10 mouse cellular contexts compared by ENCODE assay signal in the genomic region with DNA sequence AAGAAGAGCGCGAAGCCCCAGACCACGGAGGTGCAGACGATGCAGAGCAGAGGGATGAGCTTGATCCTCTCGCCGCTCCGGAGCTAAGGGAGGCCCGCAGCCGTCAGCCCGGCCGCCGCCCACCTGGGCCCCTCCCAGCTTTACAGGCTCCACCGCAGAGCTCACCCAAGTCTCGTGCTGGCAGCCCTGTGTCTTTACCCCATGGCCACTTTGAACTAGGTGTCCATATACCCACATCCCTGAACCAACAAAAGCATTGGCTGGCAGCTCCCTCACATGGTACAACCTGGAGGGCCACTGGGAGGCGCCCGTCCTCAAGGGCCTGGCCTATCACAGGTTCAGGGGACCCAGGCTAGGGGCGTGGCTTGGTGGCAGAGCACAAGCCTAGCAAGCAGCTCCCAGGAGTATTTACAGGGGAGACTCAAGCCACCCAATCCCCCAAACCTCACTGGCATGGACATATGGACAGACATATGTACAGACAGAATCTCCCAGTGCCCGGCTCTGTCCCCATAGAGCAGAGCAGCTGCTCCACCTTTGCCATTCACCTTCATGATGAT. TPM values are rescaled to one million over a fixed set of nuclear protein-coding genes. Genes with fewer than 3 reads are reported as not detected.
DNase-seq lines count a peak whose midpoint lies in the region; ATAC-seq and TF ChIP-seq lines count a peak whose summit lies in the region.
"Had no signal": no experiment of that assay in that cellular context is flagged by ENCODE, and none has a peak within 500 bp of the region (broad histone marks: within the 10 kb centered on the region; RNA-seq: fewer than 3 reads in every experiment).

No protein-coding gene starts in this region.

- H3K27me3 ChIP-seq in heart, embryonic 10.5 days (ENCODE audit: insufficient read depth, poor library complexity, severe bottlenecking), result no peaks in the 10 kb centered on the region
- H3K27me3 ChIP-seq in stomach, postnatal 0 days (ENCODE audit: control insufficient read depth, insufficient read depth, low read length), result no peaks in the 10 kb centered on the region
- H3K27me3 ChIP-seq: forebrain, embryonic 15.5 days had no signal

- TF ChIP-seq CTCF in stomach, postnatal 0 days (IDR thresholded peaks at IDR 0.05; ENCODE audit: low read depth), result peak; percentile 59

- ATAC-seq in stomach, postnatal 0 days (ENCODE audit: low FRiP score, low TSS enrichment), result peak; percentile 22
- ATAC-seq: forebrain, embryonic 15.5 days had no signal

- DNase-seq in heart, embryonic 10.5 days (ENCODE audit: low spot score), result peak; percentile 86
- DNase-seq in heart, adult 8-10 months (ENCODE audit: low spot score), result no peak
- DNase-seq in testis, postnatal 10 days (ENCODE audit: low spot score), result peak; percentile 71
- no peak for DNase-seq in testis, postnatal 14 days (ENCODE audit: low spot score)
- peak; percentile 45 for DNase-seq in embryo, embryonic 10.5 days (ENCODE audit: low spot score)
- peak; percentile 80 for DNase-seq in stomach, postnatal 0 days (ENCODE audit: low spot score)
- no peak for DNase-seq in right cerebral cortex, postnatal 25 days
- no peak for DNase-seq in kidney, adult 8-10 months

- TF ChIP-seq EP300 in stomach, postnatal 0 days (optimal IDR thresholded peaks at IDR 0.05), result no peak

- no peaks in the 10 kb centered on the region for H3K9me3 ChIP-seq in heart, embryonic 10.5 days
- no peaks in the 10 kb centered on the region for H3K9me3 ChIP-seq in stomach, postnatal 0 days (ENCODE audit: control insufficient read depth, low read length)
- H3K9me3 ChIP-seq: forebrain, embryonic 15.5 days; neural tube, embryonic 15.5 days had no signal

- no peak overlapping the region for H3K27ac ChIP-seq in heart, embryonic 10.5 days
- no peak overlapping the region for H3K27ac ChIP-seq in stomach, postnatal 0 days (replicated peaks)
- H3K27ac ChIP-seq: forebrain, embryonic 15.5 days; neural tube, embryonic 15.5 days had no signal

- peaks cover 9% of the 10 kb centered on the region; the same call in 1 of the 2 replicates for H3K4me1 ChIP-seq in heart, embryonic 10.5 days
- H3K4me1 ChIP-seq in stomach, postnatal 0 days (replicated peaks; ENCODE audit: control insufficient read depth, insufficient read depth), result no peaks in the 10 kb centered on the region
- H3K4me1 ChIP-seq: forebrain, embryonic 15.5 days had no signal

- 61% methylated on average over 18 of the region's 18 CpGs for WGBS in heart, embryonic 10.5 days
- 61% methylated on average over 18 of the region's 18 CpGs for WGBS in stomach, postnatal 0 days

- H3K4me3 ChIP-seq in heart, embryonic 10.5 days, result no peak overlapping the region
- no peak overlapping the region for H3K4me3 ChIP-seq in stomach, postnatal 0 days (ENCODE audit: low read depth, low read length)
- H3K4me3 ChIP-seq: forebrain, embryonic 15.5 days; neural tube, embryonic 15.5 days had no signal

- peaks cover 85% of the 10 kb centered on the region for H3K36me3 ChIP-seq in heart, embryonic 10.5 days
- H3K36me3 ChIP-seq in stomach, postnatal 0 days (ENCODE audit: control insufficient read depth, insufficient read depth, low read length), result peaks cover 41% of the 10 kb centered on the region

- H3K9ac ChIP-seq in stomach, postnatal 0 days (ENCODE audit: low read length), result no peak overlapping the region
- H3K9ac ChIP-seq: forebrain, embryonic 15.5 days; neural tube, embryonic 15.5 days had no signal

- no peak overlapping the region for H3K4me2 ChIP-seq in stomach, postnatal 0 days (replicated peaks; ENCODE audit: low read depth)
- H3K4me2 ChIP-seq: forebrain, embryonic 15.5 days; neural tube, embryonic 15.5 days had no signal

RNA-seq across cellular contexts. Expression of a gene that starts 5.6 kb away (rescaled TPM):
- polyA plus RNA-seq in heart, embryonic 10.5 days (2016; fragmentation: Nextera tagmentation; extraction: Ambion mirVana), result 303 and 413 TPM in 2 replicates
- 10 to 100 TPM; 33.4 to 69.1 (median 50.0) TPM for total RNA-seq in heart, adult 8-10 months (2022)
- polyA plus RNA-seq in stomach, postnatal 0 days (2015; fragmentation: Nextera tagmentation; extraction: Ambion mirVana), result 881 and 1,168 TPM in 2 replicates

RNA-seq across cellular contexts. Expression of a gene that starts 13.6 kb away (rescaled TPM):
- polyA plus RNA-seq in heart, embryonic 10.5 days (2016; fragmentation: Nextera tagmentation; extraction: Ambion mirVana), result 37.0 and 37.2 TPM in 2 replicates
- 10 to 100 TPM; 62.1 to 77.4 (median 69.0) TPM for total RNA-seq in heart, adult 8-10 months (2022)
- 41.0 and 46.1 TPM in 2 replicates for polyA plus RNA-seq in stomach, postnatal 0 days (2015; fragmentation: Nextera tagmentation; extraction: Ambion mirVana)

RNA-seq across cellular contexts. Expression of a gene that starts 34.7 kb away (rescaled TPM):
- polyA plus RNA-seq in heart, embryonic 10.5 days (2016; fragmentation: Nextera tagmentation; extraction: Ambion mirVana), result 45.5 and 50.3 TPM in 2 replicates
- 10 to 100 TPM; 32.6 to 36.7 (median 34.0) TPM for total RNA-seq in heart, adult 8-10 months (2022)
- polyA plus RNA-seq in stomach, postnatal 0 days (2015; fragmentation: Nextera tagmentation; extraction: Ambion mirVana), result 18.9 and 22.3 TPM in 2 replicates

RNA-seq across cellular contexts. Expression of a gene that starts 35.1 kb away (rescaled TPM):
- polyA plus RNA-seq in heart, embryonic 10.5 days (2016; fragmentation: Nextera tagmentation; extraction: Ambion mirVana), result 18.5 and 22.1 TPM in 2 replicates
- total RNA-seq in heart, adult 8-10 months (2022), result 10 to 100 TPM; 12.9 to 15.7 (median 14.6) TPM
- polyA plus RNA-seq in stomach, postnatal 0 days (2015; fragmentation: Nextera tagmentation; extraction: Ambion mirVana), result 17.8 and 19.7 TPM in 2 replicates

Comparison
In these comparisons a context has a peak if more than half of its experiments do, and no peak if none do; other contexts are left out.
1. DNase-seq: peak in heart, embryonic 10.5 days (single experiment), testis, postnatal 10 days (single experiment), embryo, embryonic 10.5 days (single experiment) and stomach, postnatal 0 days (single experiment); none in heart, adult 8-10 months (single experiment), testis, postnatal 14 days (single experiment), right cerebral cortex, postnatal 25 days (single experiment) and kidney, adult 8-10 months (0 of 2).